Mouse (Mus musculus) G1E (cell line): ENCODE data around the gene Dusp3. TPM values are rescaled to one million over a fixed set of nuclear protein-coding genes. Genes with fewer than 3 reads are reported as not detected.

Experiments used
- ATAC-seq: 2 replicates; pipeline ENCODE4 v1.8.0; 2016; ENCODE audit warnings: mild to moderate bottlenecking; ENCODE audit not compliant: insufficient number of reproducible peaks, poor library complexity, low FRiP score, severe bottlenecking; ENCODE audit errors: extremely low read depth
- DNase-seq: peaks from one replicate; pipeline ENCODE4 v3.0.0; 2012; ENCODE audit warnings: low spot score
- H3K27me3 ChIP-seq: 2 replicates; pipeline ENCODE4 v1.6.1; 2012; ENCODE audit warnings: mild to moderate bottlenecking, low read length, inconsistent platforms; ENCODE audit not compliant: insufficient read depth
- H3K36me3 ChIP-seq: replicated peaks from 2 replicates; pipeline ENCODE3; 2012; ENCODE audit warnings: mild to moderate bottlenecking, inconsistent platforms
- H3K4me1 ChIP-seq: 2 replicates; pipeline ENCODE4 v1.6.1; 2012; ENCODE audit warnings: low read depth, low read length, inconsistent platforms, mixed read lengths; ENCODE audit not compliant: insufficient read depth
- H3K4me3 ChIP-seq: 2 replicates; pipeline ENCODE4 v1.5.1; 2012; ENCODE audit warnings: low read depth, mild to moderate bottlenecking, inconsistent platforms, low read length, moderate library complexity, mixed read lengths
- H3K9me3 ChIP-seq: replicated peaks from 2 replicates; pipeline ENCODE4 v1.6.1; 2012; ENCODE audit warnings: inconsistent platforms
- CTCF ChIP-seq: IDR thresholded peaks from 2 replicates; pipeline ENCODE4 v1.5.1; 2012; ENCODE audit warnings: low read depth, low read length, inconsistent platforms, mixed read lengths
- GATA1 ChIP-seq: IDR thresholded peaks from 2 replicates; pipeline ENCODE4 v1.6.1; 2012; ENCODE audit warnings: borderline replicate concordance, low read length, inconsistent platforms, mixed read lengths
- GATA2 ChIP-seq: IDR thresholded peaks from 2 replicates; pipeline ENCODE4 v1.6.1; 2012; ENCODE audit warnings: low read depth, low read length, inconsistent platforms, borderline replicate concordance
- POLR2AphosphoS5 ChIP-seq: IDR thresholded peaks from 2 replicates; pipeline ENCODE4 v1.6.1; 2012; ENCODE audit warnings: low read depth, low read length, inconsistent platforms; ENCODE audit not compliant: insufficient replicate concordance
- TAL1 ChIP-seq: conservative IDR thresholded peaks from 2 replicates; pipeline ENCODE4 v1.6.1; 2012; ENCODE audit warnings: low read depth, low read length, inconsistent platforms, mixed read lengths
- polyA plus RNA-seq: library from polyadenylated mRNA; stranded (reverse); fragments of >175 nt; gene quantifications from 2 replicates; pipeline ENCODE4 v1.2.3, GENCODE M21; 2012
- total RNA-seq, 2 experiments: library from RNA; stranded (forward) in 1 of 2; stranded (reverse) in 1 of 2; fragments of 200-1000 nt in 1 of 2; fragments of >200 nt in 1 of 2; fragmentation: Nextera tagmentation in 1 of 2; gene quantifications; 2 replicates each; pipeline ENCODE4 v1.2.3; 2014 to 2017

Gene Dusp3
- total and polyA plus RNA-seq, 3 experiments: 3.4 to 17.3 (median 16.0) TPM

DNA sequence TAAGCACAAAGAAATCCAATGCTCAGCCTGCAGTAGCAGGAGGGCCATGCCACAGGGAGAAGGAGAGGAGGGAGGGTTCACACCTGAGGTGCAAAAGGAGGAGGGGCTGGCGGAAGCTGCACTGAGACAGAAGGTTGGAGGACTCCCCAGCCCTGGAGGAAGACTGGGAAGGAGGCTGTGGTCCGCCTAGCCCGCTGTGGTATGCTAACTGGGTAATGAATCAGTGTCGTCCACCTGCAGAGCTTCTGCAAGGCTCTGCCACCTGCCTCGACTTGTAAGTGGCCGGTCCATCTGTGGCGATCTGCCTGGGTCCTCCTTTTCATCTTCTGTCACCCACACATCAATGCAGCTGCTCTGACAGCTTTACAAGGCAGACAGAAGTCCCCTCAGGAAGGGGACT is 18.5 kb downstream of the Dusp3 start:
- Histone ChIP-seq H3K4me1 (no peaks in the 10 kb centered on the region), H3K9me3 (peaks cover 6% of the 10 kb centered on the region), H3K27me3 (peaks cover 22% of the 10 kb centered on the region), H3K4me3 (no peak overlapping the region), H3K36me3 (no peaks in the 10 kb centered on the region)
- no peak for DNase-seq
- no peak for TF ChIP-seq TAL1
- no peak for TF ChIP-seq GATA1
- TF ChIP-seq POLR2AphosphoS5: no peak
- no peak for TF ChIP-seq CTCF
- TF ChIP-seq GATA2: no peak
- ATAC-seq: no peak

DNA sequence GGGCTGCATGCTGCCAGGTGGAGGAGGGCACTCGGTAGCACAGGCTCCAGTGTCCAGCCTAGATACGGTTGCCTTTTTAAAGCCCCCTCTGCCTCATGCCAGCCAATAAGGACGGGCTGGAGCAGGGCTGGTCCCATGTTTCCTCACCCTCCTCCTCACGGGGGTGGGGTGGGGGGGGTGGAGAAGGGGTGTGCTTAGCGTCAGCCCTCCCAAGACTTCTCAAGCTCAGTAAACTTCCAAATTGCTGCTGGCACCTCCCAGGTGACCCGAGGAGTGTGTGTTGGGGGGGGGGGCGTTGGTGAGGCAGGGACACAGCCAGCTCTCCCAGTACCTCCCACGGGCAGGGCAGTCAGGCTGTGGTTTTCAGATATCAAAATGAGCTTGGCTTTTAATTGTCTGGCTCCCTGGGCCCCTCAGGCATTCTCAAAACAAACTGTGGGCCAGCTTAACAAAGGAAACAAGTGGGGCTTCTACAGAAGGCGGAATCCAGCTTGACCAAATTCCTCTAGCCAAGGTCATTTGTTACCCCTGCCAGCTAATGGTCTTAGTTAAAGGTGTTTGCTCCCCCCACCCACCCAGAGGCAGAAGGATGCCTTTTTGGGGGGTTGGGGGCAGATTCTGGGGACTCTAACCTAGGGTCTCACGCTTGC is 19.7 kb downstream of the Dusp3 start, which contains the start of gene Sost:
Sost (minus strand) TSS at position 51 of the 650 bp plus-strand sequence.
- TF ChIP-seq CTCF: no peak
- no peak for TF ChIP-seq TAL1
- no peak for TF ChIP-seq POLR2AphosphoS5
- TF ChIP-seq GATA1: no peak
- no peak for TF ChIP-seq GATA2
- Histone ChIP-seq H3K9me3 (peaks cover 6% of the 10 kb centered on the region), H3K36me3 (no peaks in the 10 kb centered on the region), H3K4me1 (no peaks in the 10 kb centered on the region), H3K27me3 (peaks cover 29% of the 10 kb centered on the region), H3K4me3 (no peak within 1 kb of the TSS)
- ATAC-seq: no peak
- DNase-seq: no peak

DNA sequence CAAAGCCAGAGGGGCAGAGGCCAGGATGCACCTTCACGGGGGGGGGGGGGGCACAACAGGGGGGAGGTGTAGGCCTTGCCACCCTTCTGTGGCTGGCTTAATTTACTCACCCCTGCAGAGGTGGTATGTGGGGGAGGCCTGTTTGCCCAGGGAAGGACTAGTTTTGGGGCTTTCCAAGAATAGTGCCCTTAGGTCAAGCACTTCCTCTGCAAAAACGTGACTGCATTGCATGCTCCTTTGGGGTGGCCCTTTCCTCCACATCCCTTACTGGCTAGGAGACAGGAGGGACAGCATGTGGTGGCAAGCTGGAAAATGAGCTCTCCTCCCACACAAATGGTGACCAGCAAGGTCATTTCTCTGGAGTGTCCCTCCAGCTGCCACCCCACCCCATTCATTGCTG is 21.3 kb downstream of the Dusp3 start:
- TF ChIP-seq POLR2AphosphoS5 (no peak), GATA1 (no peak), GATA2 (no peak), CTCF (no peak), TAL1 (no peak)
- DNase-seq (no peak), ATAC-seq (no peak)
- Histone ChIP-seq H3K9me3 (peaks cover 6% of the 10 kb centered on the region), H3K36me3 (no peaks in the 10 kb centered on the region), H3K4me1 (no peaks in the 10 kb centered on the region), H3K27me3 (peaks cover 38% of the 10 kb centered on the region), H3K4me3 (no peak overlapping the region)

DNA sequence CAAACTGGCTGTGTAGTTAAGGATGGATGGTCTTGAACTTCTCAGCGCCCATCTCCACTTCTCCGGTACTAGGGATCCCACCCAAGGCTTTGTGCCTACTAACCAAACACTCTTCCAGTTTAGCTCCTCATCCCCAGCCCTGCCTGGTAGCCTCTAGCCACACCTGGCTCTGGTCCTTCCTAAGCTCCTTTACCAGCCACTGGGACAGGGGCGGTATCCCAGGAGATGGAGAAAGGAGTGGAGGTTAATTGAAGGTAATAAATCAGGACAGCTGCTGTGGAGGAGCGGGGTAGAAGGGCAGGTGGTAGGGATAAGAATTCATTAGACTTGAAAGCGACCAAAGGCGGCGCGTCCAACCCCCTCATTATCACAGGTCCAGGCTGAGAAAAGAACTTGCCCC is 22.2 kb downstream of the Dusp3 start:
- Histone ChIP-seq H3K9me3 (peaks cover 6% of the 10 kb centered on the region), H3K27me3 (peaks cover 38% of the 10 kb centered on the region), H3K36me3 (no peaks in the 10 kb centered on the region), H3K4me3 (no peak overlapping the region), H3K4me1 (no peaks in the 10 kb centered on the region)
- TF ChIP-seq CTCF: no peak
- no peak for TF ChIP-seq TAL1
- TF ChIP-seq GATA1: no peak
- no peak for TF ChIP-seq POLR2AphosphoS5
- TF ChIP-seq GATA2: no peak
- no peak for ATAC-seq
- no peak for DNase-seq

DNA sequence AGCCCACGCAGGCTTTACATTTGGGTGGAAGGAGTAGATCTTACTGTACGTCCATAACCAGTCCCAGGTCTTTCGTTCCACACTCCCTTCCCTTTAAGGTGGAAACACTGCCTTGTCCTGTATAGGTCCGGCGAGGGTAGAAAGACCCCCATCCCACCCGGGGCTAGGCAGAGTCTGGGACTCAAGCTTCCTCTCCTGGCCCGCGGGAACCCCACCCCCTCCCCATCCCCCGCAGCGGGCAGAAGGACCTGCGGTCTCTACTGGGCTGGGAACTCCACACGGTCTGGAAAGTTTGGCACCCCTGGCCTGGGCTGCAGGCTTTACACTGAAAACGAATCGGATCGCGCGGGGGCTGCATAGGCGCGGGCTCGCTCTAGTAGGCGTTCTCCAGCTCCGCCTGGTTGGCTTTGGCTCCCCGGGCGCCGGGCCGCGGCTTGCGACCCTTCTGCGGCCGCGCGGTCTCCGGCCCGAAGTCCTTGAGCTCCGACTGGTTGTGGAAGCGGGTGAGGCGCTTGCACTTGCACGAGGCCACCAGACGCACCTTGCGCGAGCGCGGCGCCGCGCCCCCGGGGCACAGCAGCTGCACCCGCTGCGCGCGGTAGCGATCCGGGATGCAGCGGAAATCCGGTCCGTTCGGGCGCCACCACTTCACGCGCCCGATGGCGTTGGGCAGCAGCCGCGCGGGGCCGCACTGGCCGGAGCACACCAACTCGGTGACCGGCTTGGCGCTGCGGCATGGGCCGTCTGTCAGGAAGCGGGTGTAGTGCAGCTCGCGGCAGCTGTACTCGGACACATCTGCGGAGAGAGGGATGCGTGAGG is 23.1 kb downstream of the Dusp3 start:
- TF ChIP-seq GATA1 (no peak), POLR2AphosphoS5 (no peak), TAL1 (no peak)
- no peak for DNase-seq
- peaks cover 44% of the 10 kb centered on the region for H3K27me3 ChIP-seq
- no peaks in the 10 kb centered on the region for H3K36me3 ChIP-seq
- peaks cover 6% of the 10 kb centered on the region for H3K9me3 ChIP-seq
- no peak for ATAC-seq
- H3K4me1 ChIP-seq: peaks cover 1% of the 10 kb centered on the region; the same call in 1 of the 2 replicates
- no peak overlapping the region for H3K4me3 ChIP-seq

DNA sequence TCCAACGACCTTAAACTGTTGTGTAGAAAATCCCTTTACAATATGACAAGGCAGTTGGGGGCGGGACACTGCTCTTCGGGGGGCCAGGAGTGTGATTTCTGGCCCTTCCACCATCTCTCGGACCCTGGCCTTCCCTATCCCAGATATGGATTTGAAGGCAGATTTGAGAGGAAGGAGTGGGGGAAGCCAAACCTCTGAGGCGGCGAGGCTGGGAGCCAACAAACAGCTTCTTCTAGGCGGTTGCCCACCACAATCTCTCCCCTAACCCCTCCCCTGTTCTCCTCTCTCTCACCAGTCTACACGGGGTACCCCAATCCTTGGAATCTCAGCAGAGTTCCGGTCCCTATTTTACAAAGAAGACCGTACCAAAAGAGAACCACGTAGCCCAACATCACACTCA is 23.8 kb downstream of the Dusp3 start:
- no peak for DNase-seq
- ATAC-seq: no peak
- Histone ChIP-seq H3K4me3 (no peak overlapping the region), H3K9me3 (peaks cover 6% of the 10 kb centered on the region), H3K27me3 (peaks cover 45% of the 10 kb centered on the region), H3K36me3 (no peaks in the 10 kb centered on the region), H3K4me1 (peaks cover 3% of the 10 kb centered on the region; the same call in 1 of the 2 replicates)
- no peak for TF ChIP-seq CTCF
- TF ChIP-seq TAL1: no peak
- TF ChIP-seq POLR2AphosphoS5: no peak

DNA sequence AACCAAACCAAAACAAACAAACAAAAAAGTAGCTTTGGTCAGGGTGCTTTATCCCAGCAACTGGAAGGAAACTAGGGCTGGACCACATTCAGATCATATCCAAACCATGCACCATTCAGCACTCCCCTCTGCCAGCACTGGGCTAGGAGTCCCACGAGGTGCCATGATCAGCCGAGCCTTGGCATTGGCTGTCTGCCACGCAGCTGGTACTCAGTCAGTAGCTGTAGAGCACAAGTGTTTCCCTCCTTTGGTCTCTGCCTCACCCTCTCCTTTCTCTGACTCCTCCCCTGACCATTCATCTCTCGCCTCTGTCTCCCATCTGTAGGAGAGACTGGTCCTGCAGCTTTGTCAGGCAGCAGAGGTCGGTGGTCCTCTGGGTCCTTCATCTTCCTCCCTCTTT is 29.3 kb downstream of the Dusp3 start:
- TF ChIP-seq CTCF (no peak), GATA1 (no peak), POLR2AphosphoS5 (no peak), GATA2 (no peak), TAL1 (no peak)
- H3K4me3 ChIP-seq: no peak overlapping the region
- H3K27me3 ChIP-seq: peaks cover 35% of the 10 kb centered on the region
- H3K4me1 ChIP-seq: peaks cover 16% of the 10 kb centered on the region
- DNase-seq (no peak), ATAC-seq (no peak)
- no peaks in the 10 kb centered on the region for H3K36me3 ChIP-seq
- no peaks in the 10 kb centered on the region for H3K9me3 ChIP-seq
